Mouse (Mus musculus) limb, embryonic 14.5 days (tissue): ENCODE results near the gene C1ql1. TPM values are rescaled to one million over a fixed set of nuclear protein-coding genes. Genes with fewer than 3 reads are reported as not detected.

Experiments used
- ATAC-seq: fragments of 200-750 bp; cut with Nextera tagmentation; 2 replicates; pipeline ENCODE4 v1.8.0; 2017; ENCODE audit warnings: low read depth, moderate number of reproducible peaks, moderate TSS enrichment; ENCODE audit not compliant: low FRiP score
- DNase-seq: peaks from one replicate; pipeline ENCODE4 v3.0.0-alpha.2; 2015; ENCODE audit warnings: low spot score
- H3K27ac ChIP-seq: fragments of 300-500 bp; sonication (generic); replicated peaks from 2 replicates; pipeline ENCODE4 v1.5.1; 2014; ENCODE audit warnings: low read depth, mild to moderate bottlenecking, low read length, moderate library complexity, mixed read lengths
- H3K27me3 ChIP-seq: fragments of 300-500 bp; sonication (generic); 2 replicates; pipeline ENCODE4 v1.6.1; 2014; ENCODE audit warnings: low read length, mixed read lengths; ENCODE audit not compliant: control insufficient read depth, insufficient read depth
- H3K36me3 ChIP-seq: fragments of 300-500 bp; sonication (generic); 2 replicates; pipeline ENCODE4 v1.6.1; 2014; ENCODE audit warnings: mild to moderate bottlenecking, low read length, moderate library complexity, mixed read lengths; ENCODE audit not compliant: control insufficient read depth, insufficient read depth
- H3K4me1 ChIP-seq: fragments of 300-500 bp; sonication (generic); 2 replicates; pipeline ENCODE4 v1.6.1; 2014; ENCODE audit warnings: antibody characterized with exemption, low read length, mixed read lengths; ENCODE audit not compliant: control insufficient read depth, insufficient read depth
- H3K4me2 ChIP-seq: fragments of 300-500 bp; sonication (generic); replicated peaks from 2 replicates; pipeline ENCODE4 v1.6.1; 2014; ENCODE audit warnings: low read depth, mild to moderate bottlenecking, low read length, moderate library complexity; ENCODE audit not compliant: severe bottlenecking
- H3K4me3 ChIP-seq: fragments of 300-500 bp; sonication (generic); replicated peaks from 2 replicates; pipeline ENCODE4 v1.5.1; 2014; ENCODE audit warnings: low read length
- H3K9ac ChIP-seq: fragments of 300-500 bp; sonication (generic); 2 replicates; pipeline ENCODE4 v1.6.1; 2014; ENCODE audit warnings: mild to moderate bottlenecking, low read depth, low read length, moderate library complexity; ENCODE audit not compliant: severe bottlenecking
- H3K9me3 ChIP-seq: fragments of 300-500 bp; sonication (generic); 2 replicates; pipeline ENCODE4 v1.6.1; 2016; ENCODE audit warnings: low read length; ENCODE audit not compliant: control insufficient read depth
- POLR2A ChIP-seq: fragments of 200-500 bp; IDR thresholded peaks from 2 replicates; pipeline ENCODE4 v1.8.0; 2012; ENCODE audit warnings: inconsistent platforms, mild to moderate bottlenecking, moderate library complexity, borderline replicate concordance; ENCODE audit not compliant: insufficient read depth, insufficient read length; ENCODE audit errors: extremely low read depth
- WGBS: fragments of 180-500 bp; shearing (Covaris S2); extraction: QIAGEN DNeasy Blood & Tissue Kit; methylation state at CpG from one replicate; pipeline ENCODE4 v1.1.7; 2014; 5-methylcytosine and 5-hydroxymethylcytosine counted together
- polyA plus RNA-seq, 2 experiments: library from polyadenylated mRNA; depleted of rRNA in 1 of 2; stranded (reverse) in 1 of 2; unstranded in 1 of 2; fragments of >200 nt; fragmentation: Nextera tagmentation in 1 of 2; extraction: Ambion mirVana in 1 of 2; gene quantifications; 2 replicates each; pipeline versions ENCODE4 v1.2.1 to v1.2.3; 2012 to 2014

Gene C1ql1
- polyA plus RNA-seq, 2 experiments: 1.9 to 3.3 TPM

DNA sequence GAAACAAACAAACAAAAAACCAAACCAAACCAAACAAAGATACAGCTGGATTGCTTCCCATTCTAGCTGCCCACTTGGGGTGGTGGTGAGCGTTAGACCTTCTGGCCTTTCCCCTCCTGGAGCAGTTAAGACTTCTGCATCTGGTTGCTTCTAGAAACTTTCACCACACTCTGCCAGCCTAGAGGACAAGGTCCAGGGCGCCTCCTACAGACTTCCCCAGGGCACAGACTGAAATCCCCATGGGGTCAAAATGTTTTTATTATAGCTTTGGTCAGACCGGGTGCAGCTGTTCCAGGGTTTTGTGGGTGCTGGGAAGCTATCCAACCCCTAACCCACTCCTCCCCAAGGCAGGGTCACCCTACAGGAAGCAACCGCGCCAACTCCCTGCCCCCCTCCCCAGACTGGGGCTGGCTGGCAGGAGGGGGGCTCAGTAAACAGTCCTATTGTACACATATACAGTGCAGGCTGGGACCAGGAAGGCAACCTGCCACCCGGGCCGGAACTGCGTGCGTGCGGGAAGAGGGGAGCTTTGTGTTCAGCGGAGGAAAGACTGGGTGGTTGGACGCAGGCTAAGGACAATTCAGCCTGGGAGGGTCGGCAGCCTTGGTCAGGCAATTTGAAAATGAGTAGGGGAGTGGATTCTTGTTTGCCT, 7.3 kb downstream of the C1ql1 start:
- no peak overlapping the region for H3K4me2 ChIP-seq
- TF ChIP-seq POLR2A: no peak
- H3K4me1 ChIP-seq: peaks cover 22% of the 10 kb centered on the region
- 36% methylated on average over 13 of the region's 13 CpGs for WGBS
- no peak for DNase-seq
- H3K36me3 ChIP-seq: no peaks in the 10 kb centered on the region
- no peak overlapping the region for H3K27ac ChIP-seq
- H3K27me3 ChIP-seq: peaks cover 26% of the 10 kb centered on the region
- H3K4me3 ChIP-seq: no peak overlapping the region
- ATAC-seq: no peak
- 0 out of 2 replicates have a peak overlapping the region, but pooled peaks have one; percentile 6 for H3K9ac ChIP-seq
- no peaks in the 10 kb centered on the region for H3K9me3 ChIP-seq

DNA sequence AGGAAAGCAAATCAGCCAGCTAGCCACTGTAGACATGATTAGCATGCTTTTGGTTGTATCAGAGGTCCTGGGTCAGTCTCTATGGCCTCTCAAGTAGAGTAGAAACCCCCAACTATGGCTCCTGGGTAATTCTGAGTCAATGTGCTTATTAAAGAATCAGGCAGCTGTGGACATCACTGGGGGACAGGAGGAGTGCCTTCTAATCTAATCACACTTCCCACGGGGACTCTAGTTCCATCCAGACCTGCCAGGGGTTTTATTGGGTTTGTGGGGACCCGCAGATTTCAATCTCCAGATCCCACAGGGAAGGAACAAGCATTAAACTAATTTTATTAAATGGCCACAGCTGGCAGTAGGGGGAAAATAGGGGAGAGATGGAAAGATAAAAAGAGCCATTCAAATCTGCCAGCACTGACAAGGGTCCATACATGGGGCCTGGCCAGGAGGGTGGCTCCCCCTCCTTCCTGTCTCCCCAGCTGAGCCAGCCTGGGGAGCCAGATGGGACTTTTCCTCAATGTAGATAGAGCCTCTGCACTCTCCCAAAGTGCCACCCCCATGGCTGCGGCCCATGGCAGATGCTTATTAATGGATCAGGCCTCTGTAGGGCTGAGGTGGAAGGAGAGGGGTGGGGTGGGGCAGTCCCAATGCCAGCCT, 8.8 kb downstream of the C1ql1 start:
- no peaks in the 10 kb centered on the region for H3K36me3 ChIP-seq
- no peak for ATAC-seq
- no peak overlapping the region for H3K27ac ChIP-seq
- H3K4me3 ChIP-seq: no peak overlapping the region
- no peak for TF ChIP-seq POLR2A
- no peaks in the 10 kb centered on the region for H3K9me3 ChIP-seq
- DNase-seq: no peak
- WGBS: 49% methylated on average over 3 of the region's 3 CpGs
- H3K27me3 ChIP-seq: peaks cover 13% of the 10 kb centered on the region
- H3K4me2 ChIP-seq: no peak overlapping the region
- H3K4me1 ChIP-seq: peaks cover 22% of the 10 kb centered on the region
- no peak overlapping the region for H3K9ac ChIP-seq

DNA sequence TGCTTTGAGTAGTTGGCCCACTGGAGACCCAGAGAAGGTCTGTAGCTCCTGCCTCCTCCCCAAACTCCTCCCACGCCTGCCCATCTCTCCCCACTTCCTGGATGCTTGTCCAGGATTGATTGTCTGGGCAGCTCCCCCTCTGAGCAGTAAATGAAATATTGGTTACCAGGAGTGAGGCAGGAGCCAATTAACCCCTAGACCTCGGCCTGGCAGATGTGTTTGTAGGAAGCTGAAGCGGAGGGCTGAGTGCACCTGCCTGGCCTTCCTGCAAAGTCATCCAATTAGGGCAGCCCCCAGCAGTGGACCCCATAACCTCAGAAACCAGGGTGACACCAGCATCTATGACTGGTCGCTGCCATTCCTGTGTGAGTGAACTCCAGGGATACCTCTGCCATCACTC, 10.2 kb downstream of the C1ql1 start:
- 26% methylated on average over 4 of the region's 4 CpGs for WGBS
- H3K4me2 ChIP-seq: no peak overlapping the region
- DNase-seq: no peak
- no peaks in the 10 kb centered on the region for H3K36me3 ChIP-seq
- H3K27me3 ChIP-seq: peaks cover 5% of the 10 kb centered on the region; the same call in 1 of the 2 replicates
- no peak for TF ChIP-seq POLR2A
- H3K4me3 ChIP-seq: no peak overlapping the region
- no peak overlapping the region for H3K9ac ChIP-seq
- H3K27ac ChIP-seq: no peak overlapping the region
- H3K4me1 ChIP-seq: peaks cover 22% of the 10 kb centered on the region
- no peaks in the 10 kb centered on the region for H3K9me3 ChIP-seq
- no peak for ATAC-seq

DNA sequence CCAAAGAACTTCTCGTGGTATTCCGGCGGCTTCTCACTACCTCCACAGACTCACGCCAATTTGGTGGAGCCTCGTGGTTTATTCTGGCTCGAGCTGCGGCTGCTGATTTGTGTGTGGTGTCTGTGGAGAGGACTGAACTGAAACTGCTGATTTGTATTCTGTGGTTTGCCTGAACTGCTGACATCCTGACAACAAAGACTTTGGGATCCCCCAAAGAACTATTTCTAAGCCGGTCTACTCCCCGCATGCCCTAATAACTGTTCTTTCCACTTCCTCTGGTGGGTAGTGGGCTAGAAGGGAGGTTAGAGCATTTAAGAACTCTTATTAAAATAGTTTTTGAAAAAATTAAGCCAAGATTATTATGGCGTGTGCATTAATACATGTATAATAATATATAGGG, 15.8 kb downstream of the C1ql1 start:
- Histone ChIP-seq H3K36me3 (no peaks in the 10 kb centered on the region), H3K9me3 (no peaks in the 10 kb centered on the region), H3K27ac (no peak overlapping the region), H3K4me3 (no peak overlapping the region), H3K9ac (no peak overlapping the region), H3K4me1 (no peaks in the 10 kb centered on the region), H3K4me2 (no peak overlapping the region), H3K27me3 (no peaks in the 10 kb centered on the region)
- DNase-seq (no peak), ATAC-seq (no peak)
- no peak for TF ChIP-seq POLR2A
- 90% methylated on average over 10 of the region's 10 CpGs for WGBS

DNA sequence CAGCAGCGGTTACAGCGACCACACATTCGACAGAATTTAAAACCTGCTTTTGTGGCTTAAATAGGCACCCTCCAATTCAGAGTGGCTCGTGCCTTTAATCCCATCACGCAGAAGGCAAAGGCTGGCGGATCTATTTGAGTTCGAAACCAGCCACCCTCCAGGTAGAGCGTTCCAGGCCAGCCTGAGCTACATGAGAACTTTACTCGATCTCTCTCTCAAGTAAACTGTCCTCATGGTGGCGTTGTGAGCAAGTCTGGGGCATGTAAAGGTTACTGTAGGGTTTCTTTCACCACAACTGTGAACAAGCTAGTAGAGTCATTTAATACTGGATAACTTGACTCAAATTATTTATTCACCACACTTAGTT, 21.2 kb downstream of the C1ql1 start:
- ATAC-seq (peak; percentile 54), DNase-seq (no peak)

More for the DNA sequence above, 21.2 kb downstream of the C1ql1 start:
- Histone ChIP-seq H3K4me2 (peak overlapping the region; percentile 68), H3K4me1 (peaks cover 7% of the 10 kb centered on the region; the same call in 1 of the 2 replicates), H3K27ac (peak overlapping the region; percentile 76), H3K27me3 (no peaks in the 10 kb centered on the region), H3K9ac (peak overlapping the region; percentile 64), H3K4me3 (peak overlapping the region; percentile 69), H3K36me3 (no peaks in the 10 kb centered on the region), H3K9me3 (no peaks in the 10 kb centered on the region)
- WGBS: 2% methylated on average over 10 of the region's 10 CpGs
- no peak for TF ChIP-seq POLR2A
